Mouse (Mus musculus): ENCODE measurements around the gene Rpl27a.

Rpl27a gene

DNA sequence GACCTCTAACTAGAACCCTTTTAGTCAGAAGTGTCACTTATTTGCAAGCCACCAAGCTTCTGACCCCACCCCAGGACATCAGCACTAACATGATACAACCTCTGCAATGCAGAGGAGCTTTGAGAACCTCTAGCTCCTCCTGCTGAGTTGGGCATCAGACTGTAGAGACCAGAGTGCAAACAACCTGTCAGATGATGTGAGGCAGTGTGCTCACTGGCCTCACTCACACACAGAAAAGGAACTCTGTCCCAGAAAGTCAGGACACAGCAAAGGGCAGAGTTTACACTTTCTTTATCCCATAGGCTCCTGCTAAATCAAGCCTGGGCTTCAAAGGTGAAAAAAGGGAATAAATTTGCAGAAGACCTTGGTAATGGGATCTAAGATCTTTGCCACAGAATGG lies 47.4 kb downstream of the Rpl27a start:
- DNase-seq (ENCODE audit: low spot score) = no peak

DNA sequence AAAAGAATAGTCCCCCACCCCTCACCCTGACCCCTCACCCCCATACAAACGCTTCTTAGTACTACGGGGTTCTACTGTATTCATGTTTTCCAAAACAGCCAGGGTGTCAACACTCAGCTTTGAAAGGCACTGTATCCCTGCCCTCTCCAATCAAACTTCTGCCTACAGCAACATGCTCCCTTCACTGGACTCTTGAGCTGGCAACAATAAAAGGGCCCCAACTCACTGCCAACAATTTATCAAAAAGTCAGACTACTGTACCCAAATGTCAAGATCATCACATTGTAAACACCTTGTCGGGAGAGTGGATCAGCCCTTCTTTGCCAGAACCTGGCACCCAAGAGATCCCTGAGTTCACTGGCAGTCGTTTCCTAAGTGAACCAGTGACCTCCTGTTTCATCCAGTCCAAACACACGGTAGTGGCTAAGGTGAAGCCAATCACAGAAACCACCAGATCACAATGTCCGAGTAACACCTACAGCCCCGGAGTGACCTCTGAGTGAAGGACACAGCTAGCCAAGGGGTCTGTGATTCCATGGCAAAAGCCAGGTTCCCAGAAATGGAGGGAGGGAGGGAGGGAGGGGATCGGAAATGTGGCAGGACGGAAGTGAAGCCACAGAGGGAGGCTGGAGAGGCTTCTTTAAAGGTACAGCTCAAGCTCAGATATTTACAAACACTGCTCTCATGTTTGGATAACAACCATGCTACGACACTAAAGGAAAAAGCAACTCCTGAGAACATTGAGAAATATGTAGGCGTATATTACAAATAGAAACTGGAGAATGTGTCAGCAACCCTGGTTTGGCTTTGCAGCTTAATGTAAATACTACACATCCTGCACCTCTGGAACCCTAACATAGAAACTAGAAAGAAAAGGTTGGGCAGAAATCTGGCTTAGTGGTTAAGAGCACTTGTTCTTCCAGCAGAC lies 48.2 kb downstream of the Rpl27a start:
- no peak for DNase-seq (ENCODE audit: low spot score)

- DNase-seq (ENCODE audit: low spot score) = no peak
Measured at GRCm38 (mm10) chr7:109568391-109568892, 49.5 kb downstream of the Rpl27a start.

Data from lung, postnatal 25 days (tissue).